ENCODE assay signal across 18 mouse cellular contexts in the genomic region with DNA sequence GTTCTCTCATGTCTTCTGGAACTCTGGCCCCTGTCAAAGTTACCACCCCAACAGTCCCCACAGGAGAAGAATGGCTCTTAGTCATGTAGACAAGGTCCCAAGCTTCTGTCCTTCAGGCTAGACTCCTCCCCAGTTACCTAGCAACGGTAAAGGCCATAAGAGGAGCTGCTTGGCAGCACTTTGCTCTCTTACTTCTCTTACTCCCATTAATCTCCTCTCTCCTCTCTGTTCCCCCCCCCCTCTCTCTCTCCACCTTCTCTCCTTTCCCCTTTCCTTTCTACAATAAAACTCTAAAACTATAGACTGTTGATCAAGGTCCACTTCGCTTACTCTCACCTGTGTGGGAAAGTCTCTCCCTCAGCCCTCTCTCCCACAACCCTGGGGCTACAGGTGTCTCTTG.
"Had no signal": no experiment of that assay in that cellular context is flagged by ENCODE, and none has a peak within 500 bp of the region (broad histone marks: within the 10 kb centered on the region; RNA-seq: fewer than 3 reads in every experiment).

No protein-coding gene starts in this region.

- H3K4me1 ChIP-seq: liver, embryonic 15.5 days; lung, embryonic 15.5 days; midbrain, embryonic 13.5 days; midbrain, embryonic 15.5 days; neural tube, embryonic 12.5 days had no signal

- H3K27me3 ChIP-seq: liver, embryonic 15.5 days; lung, embryonic 15.5 days; midbrain, embryonic 13.5 days; midbrain, embryonic 15.5 days; neural tube, embryonic 12.5 days had no signal

- H3K27ac ChIP-seq: liver, embryonic 15.5 days; lung, embryonic 15.5 days; midbrain, embryonic 13.5 days; midbrain, embryonic 15.5 days; neural tube, embryonic 12.5 days had no signal

- H3K9ac ChIP-seq: liver, embryonic 15.5 days; liver, postnatal 0 days; lung, embryonic 15.5 days; midbrain, embryonic 13.5 days; midbrain, embryonic 15.5 days; neural tube, embryonic 12.5 days had no signal

- ATAC-seq: liver, postnatal 0 days; lung, postnatal 0 days; midbrain, embryonic 13.5 days; midbrain, embryonic 15.5 days had no signal

- H3K4me2 ChIP-seq: liver, embryonic 15.5 days; lung, embryonic 15.5 days; midbrain, embryonic 11.5 days; midbrain, embryonic 13.5 days; midbrain, embryonic 15.5 days; neural tube, embryonic 12.5 days had no signal

- DNase-seq: liver, postnatal 0 days; lung, adult 2 months; lung, postnatal 14 days; lung, postnatal 36 days; right cerebral cortex, adult 18-20 months; right cerebral cortex, postnatal 25 days; right cerebral cortex, postnatal 4 days; spleen, adult 18-20 months; thymus, adult 18-20 months; thymus, postnatal 14 days; thymus, postnatal 36 days had no signal

- H3K4me3 ChIP-seq: liver, embryonic 15.5 days; lung, embryonic 15.5 days; midbrain, embryonic 13.5 days; midbrain, embryonic 15.5 days; neural tube, embryonic 12.5 days had no signal

- H3K9me3 ChIP-seq: liver, embryonic 15.5 days; lung, embryonic 15.5 days; midbrain, embryonic 13.5 days; midbrain, embryonic 15.5 days; neural tube, embryonic 12.5 days had no signal

- H3K36me3 ChIP-seq: liver, embryonic 15.5 days; lung, embryonic 15.5 days; midbrain, embryonic 13.5 days; midbrain, embryonic 15.5 days; neural tube, embryonic 12.5 days had no signal
